Mouse (Mus musculus) MEL (cell line): ENCODE data around the gene Cntnap5b. TPM values are rescaled to one million over a fixed set of nuclear protein-coding genes. Genes with fewer than 3 reads are reported as not detected.

Experiments
- DNase-seq: peaks from one replicate; pipeline ENCODE4 v3.0.0; 2011; ENCODE audit warnings: low read depth, low spot score
- H3K27ac ChIP-seq: 2 replicates; pipeline ENCODE4 v1.5.1; 2012; ENCODE audit warnings: low read depth, mild to moderate bottlenecking, control low read depth, low read length, moderate library complexity; ENCODE audit not compliant: control insufficient read depth
- H3K27me3 ChIP-seq, 2 experiments: fragments of 150-350 bp in 1 of 2; sonication (generic) in 1 of 2; 2 replicates each; pipeline ENCODE4 v1.6.1; 2012; ENCODE audit warnings: low read length in 2 of 2, mild to moderate bottlenecking in 2 of 2, improper control_type of control experiment in 1 of 2, moderate library complexity in 1 of 2; ENCODE audit not compliant: insufficient read depth in 2 of 2, control insufficient read depth in 1 of 2
- H3K36me3 ChIP-seq, 2 experiments: 2 replicates each; pipeline ENCODE4 v1.6.1; 2012 to 2014; ENCODE audit warnings: low read length in 2 of 2, improper control_type of control experiment in 1 of 2, inconsistent platforms in 1 of 2, mild to moderate bottlenecking in 1 of 2; ENCODE audit not compliant: insufficient read depth in 2 of 2, control insufficient read depth in 1 of 2
- H3K4me1 ChIP-seq, 2 experiments: fragments of 150-350 bp in 1 of 2; sonication (generic) in 1 of 2; 2 replicates each; pipeline ENCODE4 v1.6.1; 2012; ENCODE audit warnings: low read length in 2 of 2, improper control_type of control experiment in 1 of 2, mild to moderate bottlenecking in 1 of 2; ENCODE audit not compliant: insufficient read depth in 2 of 2, control insufficient read depth in 1 of 2
- H3K4me3 ChIP-seq, 2 experiments: fragments of 150-350 bp in 1 of 2; sonication (generic) in 1 of 2; 2 replicates each; pipeline ENCODE4 v1.5.1; 2012; ENCODE audit warnings: low read depth in 2 of 2, low read length in 2 of 2, mild to moderate bottlenecking in 2 of 2, moderate library complexity in 2 of 2, control low read depth in 1 of 2, improper control_type of control experiment in 1 of 2; ENCODE audit not compliant: control insufficient read depth in 1 of 2, insufficient read depth in 1 of 2
- H3K79me2 ChIP-seq: 2 replicates; pipeline ENCODE4 v1.6.1; 2012; ENCODE audit warnings: mild to moderate bottlenecking, low read length, moderate library complexity; ENCODE audit not compliant: control insufficient read depth, poor library complexity, insufficient read depth
- H3K9ac ChIP-seq: 2 replicates; pipeline ENCODE4 v1.6.1; 2012; ENCODE audit warnings: low read depth, mild to moderate bottlenecking, control low read depth, low read length, moderate library complexity; ENCODE audit not compliant: control insufficient read depth, poor library complexity, severe bottlenecking
- H3K9me3 ChIP-seq: fragments of 150-350 bp; sonication (generic); replicated peaks from 2 replicates; pipeline ENCODE4 v1.6.1; 2012; ENCODE audit warnings: mild to moderate bottlenecking, low read length, improper control_type of control experiment, moderate library complexity; ENCODE audit not compliant: insufficient read depth
- BHLHE40 ChIP-seq: IDR thresholded peaks from 2 replicates; pipeline ENCODE4 v1.6.1; 2012; ENCODE audit warnings: low read depth, mild to moderate bottlenecking, inconsistent platforms, low read length, improper control_type of control experiment, borderline replicate concordance
- CHD1 ChIP-seq: IDR thresholded peaks from 2 replicates; pipeline ENCODE4 v1.6.1; 2012; ENCODE audit warnings: low read depth, mild to moderate bottlenecking, inconsistent platforms, low read length, improper control_type of control experiment
- E2F4 ChIP-seq: IDR thresholded peaks from 2 replicates; pipeline ENCODE4 v1.6.1; 2011; ENCODE audit warnings: low read depth, low read length, improper control_type of control experiment, borderline replicate concordance
- ETS1 ChIP-seq: IDR thresholded peaks from 2 replicates; pipeline ENCODE4 v1.6.1; 2012; ENCODE audit warnings: low read depth, mild to moderate bottlenecking, inconsistent platforms, low read length, improper control_type of control experiment, moderate library complexity
- MEF2A ChIP-seq: IDR thresholded peaks from 2 replicates; pipeline ENCODE4 v1.6.1; 2014; ENCODE audit warnings: low read depth, mild to moderate bottlenecking, inconsistent platforms, low read length, improper control_type of control experiment; ENCODE audit not compliant: poor library complexity, insufficient replicate concordance, severe bottlenecking; ENCODE audit errors: extremely low read depth
- MXI1 ChIP-seq: IDR thresholded peaks from 2 replicates; pipeline ENCODE4 v1.6.1; 2011; ENCODE audit warnings: mild to moderate bottlenecking, low read depth, low read length, improper control_type of control experiment
- POLR2AphosphoS2 ChIP-seq: IDR thresholded peaks from 2 replicates; pipeline ENCODE4 v1.6.1; 2011; ENCODE audit warnings: low read length, improper control_type of control experiment
- RCOR1 ChIP-seq: IDR thresholded peaks from 2 replicates; pipeline ENCODE4 v1.6.1; 2012; ENCODE audit warnings: low read depth, mild to moderate bottlenecking, inconsistent platforms, low read length, improper control_type of control experiment
- TCF12 ChIP-seq: IDR thresholded peaks from 2 replicates; pipeline ENCODE4 v1.6.1; 2014; ENCODE audit warnings: low read depth, mild to moderate bottlenecking, inconsistent platforms, low read length, improper control_type of control experiment, moderate library complexity
- polyA plus RNA-seq, 2 experiments: library from polyadenylated mRNA; stranded (reverse) in 1 of 2; unstranded in 1 of 2; fragments of >175 nt in 1 of 2; fragments of >200 nt in 1 of 2; gene quantifications; 2 replicates each; pipeline versions ENCODE4 v1.2.1 to v1.2.4; 2012; ENCODE audit warnings: low replicate concordance in 2 of 2, low read depth in 1 of 2; ENCODE audit not compliant: insufficient read length in 2 of 2, insufficient read depth in 1 of 2, missing spikeins in 1 of 2
- total RNA-seq: library from RNA; depleted of rRNA; stranded (reverse); fragments of 300-350 nt; gene quantifications from 2 replicates; pipeline ENCODE4 v1.2.3, GENCODE M21; 2012

Gene Cntnap5b
- total and polyA plus RNA-seq, 3 experiments: not detected

DNA sequence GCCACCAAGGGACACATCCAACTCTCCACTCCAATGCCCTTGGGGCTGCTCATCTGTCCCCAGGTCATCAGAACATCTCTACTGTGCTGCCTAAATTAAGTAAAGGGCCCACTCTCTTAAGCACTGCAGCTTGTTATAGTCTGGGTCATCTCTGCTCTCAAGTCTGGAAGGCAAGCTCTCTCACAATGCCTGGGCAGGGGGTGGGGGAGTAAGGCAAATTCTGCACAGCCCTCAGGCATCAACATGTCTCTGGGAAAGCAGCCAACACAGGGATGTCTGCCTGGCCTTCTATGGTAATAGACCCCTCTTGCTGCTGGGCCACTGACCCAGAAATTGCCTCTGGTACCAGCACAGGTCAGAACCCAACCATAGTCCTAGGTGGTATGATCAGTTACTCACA is 479.4 kb downstream of the Cntnap5b start:
- DNase-seq: no peak
- no peaks in the 10 kb centered on the region for H3K36me3 ChIP-seq
- H3K4me1 ChIP-seq: no peaks in the 10 kb centered on the region
- H3K9ac ChIP-seq: no peak overlapping the region
- TF ChIP-seq RCOR1 (no peak), TCF12 (no peak)
- TF ChIP-seq, all 39 proteins: peak for 0
- no peaks in the 10 kb centered on the region for H3K27me3 ChIP-seq
- H3K79me2 ChIP-seq: no peaks in the 10 kb centered on the region
- no peak overlapping the region for H3K27ac ChIP-seq
- no peak overlapping the region for H3K4me3 ChIP-seq
- no peaks in the 10 kb centered on the region for H3K9me3 ChIP-seq

DNA sequence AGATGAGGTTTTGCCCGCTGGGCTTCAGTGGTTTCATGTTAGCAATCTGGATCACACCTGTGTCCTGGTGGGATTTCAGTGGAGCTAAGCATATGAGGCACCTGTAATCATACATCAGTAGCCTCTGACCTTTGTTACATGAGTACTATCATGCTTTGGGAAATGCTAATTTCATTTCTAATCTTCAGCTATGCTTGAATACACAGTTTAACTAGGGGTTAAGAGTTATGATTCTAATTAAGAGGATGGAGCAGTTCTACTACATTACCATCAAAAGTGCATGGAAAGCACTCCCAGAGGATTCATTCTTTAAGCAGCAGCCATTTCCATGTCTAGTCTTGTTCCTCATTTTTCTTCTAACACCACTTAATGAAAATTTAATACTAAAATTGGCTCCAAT is 538.1 kb downstream of the Cntnap5b start:
- Histone ChIP-seq H3K4me1 (no peaks in the 10 kb centered on the region), H3K27me3 (no peaks in the 10 kb centered on the region), H3K36me3 (no peaks in the 10 kb centered on the region), H3K27ac (no peak overlapping the region), H3K79me2 (no peaks in the 10 kb centered on the region), H3K4me3 (no peak overlapping the region), H3K9me3 (no peaks in the 10 kb centered on the region), H3K9ac (no peak overlapping the region)
- DNase-seq: no peak
- TF ChIP-seq CHD1 (no peak), POLR2AphosphoS2 (no peak), ETS1 (no peak), MEF2A (no peak), E2F4 (no peak), MXI1 (no peak)

DNA sequence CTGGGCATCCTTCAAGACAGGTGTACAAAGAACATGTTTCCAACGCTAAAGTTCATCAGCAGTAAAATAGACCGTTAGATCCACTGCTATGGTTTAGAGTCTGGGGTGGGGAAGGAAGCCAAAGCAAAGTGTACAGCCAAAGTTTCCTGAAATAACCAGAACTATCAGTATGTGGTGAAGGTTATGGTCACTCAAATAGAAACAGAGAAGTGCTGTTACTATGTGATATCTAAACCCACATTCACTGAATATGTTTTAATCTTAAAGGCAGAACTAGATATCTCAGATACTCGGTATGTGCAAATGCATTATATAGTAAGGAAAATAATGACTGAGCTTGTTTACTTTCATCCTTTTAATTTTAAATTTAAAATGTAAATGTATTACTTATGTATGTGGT is 558.5 kb downstream of the Cntnap5b start:
- Histone ChIP-seq H3K79me2 (no peaks in the 10 kb centered on the region), H3K4me3 (no peak overlapping the region), H3K9ac (no peak overlapping the region), H3K4me1 (no peaks in the 10 kb centered on the region; a peak in 2 of 4 replicates), H3K9me3 (no peaks in the 10 kb centered on the region), H3K27me3 (no peaks in the 10 kb centered on the region), H3K36me3 (no peaks in the 10 kb centered on the region; a peak in 1 of 4 replicates)
- DNase-seq: no peak
- TF ChIP-seq TCF12 (peak; percentile 60), BHLHE40 (no peak), MEF2A (peak; percentile 92)
- TF ChIP-seq, all 39 proteins: peak for 2
- H3K27ac ChIP-seq: no peak overlapping the region
